Mouse (Mus musculus) lung, postnatal 10 days (tissue): ENCODE data around the gene Kcmf1.
A peak's percentile ranks its signal among the peaks of the same experiment; 100 is the strongest.

Source experiments
- DNase-seq: peaks from one replicate; pipeline ENCODE4 v3.0.0; 2021

The Kcmf1 gene

DNA sequence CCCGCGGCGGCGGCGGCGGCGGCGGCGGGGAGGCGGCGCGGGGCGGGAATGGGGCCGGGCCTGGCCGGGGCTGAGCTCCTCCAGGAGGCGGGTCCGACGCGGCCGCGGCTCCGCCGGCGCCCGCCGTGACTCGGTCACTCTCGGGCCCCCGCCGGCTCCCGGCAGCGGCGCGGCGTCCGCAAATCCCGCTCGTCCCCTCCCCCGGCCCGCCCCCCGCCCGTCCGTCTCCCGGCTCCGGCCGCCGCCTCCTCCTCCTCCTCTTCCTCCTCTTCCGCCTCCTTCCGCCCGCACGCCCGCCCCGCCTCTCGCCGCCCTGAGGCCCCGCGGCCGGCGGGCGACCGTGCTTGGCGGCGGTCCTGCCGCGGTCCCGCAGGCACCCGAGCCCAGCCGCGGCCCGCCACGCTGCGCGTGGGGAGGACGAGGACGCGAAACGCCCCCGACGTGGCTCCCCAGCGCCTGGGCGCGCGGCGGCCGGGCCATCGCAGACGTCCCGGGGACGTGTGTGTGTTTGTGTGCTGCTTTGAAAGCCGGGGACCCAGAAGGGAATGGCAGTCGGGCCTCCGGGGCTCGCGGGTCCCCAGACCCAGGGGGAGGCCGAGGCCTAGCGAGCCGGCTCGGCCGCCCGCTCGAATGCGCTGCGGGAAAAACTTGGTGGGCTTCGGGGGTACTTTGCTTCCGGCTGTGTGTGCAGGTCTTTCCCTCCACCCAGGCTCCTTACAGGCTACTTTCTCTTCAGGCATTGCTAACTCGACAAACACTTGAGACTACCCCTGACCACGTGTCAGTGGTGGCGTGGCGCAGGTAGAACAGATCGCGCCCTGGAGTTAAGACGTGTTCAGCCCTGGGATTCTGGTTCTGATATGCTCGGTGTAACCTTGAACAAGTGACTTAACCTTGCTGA, at the start of gene Kcmf1:
Kcmf1 (minus strand) TSS at position 199 of the 901 bp plus-strand sequence.
- peak; percentile 79 for DNase-seq

DNA sequence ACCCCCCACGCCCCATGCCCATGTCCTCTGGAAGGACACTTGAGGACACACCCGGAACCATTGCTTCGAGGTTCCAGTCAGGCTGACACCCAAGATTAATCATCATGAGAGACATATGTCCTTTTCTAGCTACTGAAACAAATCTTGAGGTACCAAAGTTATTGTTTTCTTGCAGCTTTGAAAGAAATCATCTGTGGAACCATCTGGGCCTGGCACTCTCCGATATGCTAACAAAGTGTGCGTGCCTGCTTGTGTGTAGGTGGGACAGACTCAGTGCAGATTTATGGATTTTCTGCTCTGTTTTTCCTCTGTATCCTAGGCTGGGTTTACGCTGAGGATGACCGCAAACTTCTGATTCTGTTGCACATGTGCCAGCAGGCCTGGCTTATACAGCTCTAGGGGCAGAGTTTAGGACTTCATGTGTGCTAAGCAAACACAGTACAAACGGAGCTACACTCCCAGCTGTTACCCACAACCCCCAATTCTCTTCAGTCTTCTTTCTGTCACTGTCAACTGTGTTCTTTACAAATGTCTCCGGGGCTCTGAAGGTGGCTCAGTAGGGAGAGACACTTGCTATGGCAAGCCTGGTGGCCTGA, 49.5 kb upstream of the Kcmf1 start:
- DNase-seq: no peak

DNA sequence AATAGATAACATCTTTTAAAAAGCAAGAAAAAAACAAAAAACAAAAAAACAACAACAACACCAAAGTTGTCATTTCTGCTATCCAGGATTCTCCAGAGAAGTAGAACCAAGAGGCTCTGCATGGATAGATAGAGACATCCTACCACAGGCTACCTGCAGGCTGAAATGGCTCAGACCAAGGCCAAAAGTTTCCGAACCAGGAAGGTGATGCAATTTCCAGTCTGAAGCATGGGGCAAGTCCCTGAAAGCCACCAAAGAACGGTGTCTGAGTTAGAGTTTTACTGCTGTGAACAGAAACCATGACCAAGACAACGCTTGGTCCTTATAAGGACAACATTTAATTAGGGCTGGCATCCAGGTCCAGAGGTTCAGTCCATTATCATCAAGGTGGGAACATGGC, 48.6 kb upstream of the Kcmf1 start:
- no peak for DNase-seq

DNA sequence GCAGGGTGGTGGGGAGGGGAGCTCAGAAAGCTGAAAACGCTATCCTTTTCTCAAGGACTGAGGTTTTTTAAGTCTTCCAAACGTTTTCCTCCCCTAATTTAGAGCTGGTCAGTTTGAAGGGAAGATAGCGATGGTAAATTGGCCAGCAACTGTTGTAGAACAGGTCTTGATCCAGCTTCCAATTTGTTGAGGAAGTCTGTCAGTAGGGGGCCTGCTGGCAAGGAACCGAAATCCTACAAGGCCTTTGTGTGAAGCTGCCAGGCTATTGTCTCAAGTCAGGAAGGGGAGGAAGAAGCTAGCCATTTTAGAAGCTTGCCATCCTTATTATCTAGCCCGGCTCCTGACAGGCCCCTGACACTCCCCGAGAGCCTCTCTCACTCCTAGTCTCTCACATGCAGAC, 48.2 kb upstream of the Kcmf1 start:
- peak; percentile 64 for DNase-seq

DNA sequence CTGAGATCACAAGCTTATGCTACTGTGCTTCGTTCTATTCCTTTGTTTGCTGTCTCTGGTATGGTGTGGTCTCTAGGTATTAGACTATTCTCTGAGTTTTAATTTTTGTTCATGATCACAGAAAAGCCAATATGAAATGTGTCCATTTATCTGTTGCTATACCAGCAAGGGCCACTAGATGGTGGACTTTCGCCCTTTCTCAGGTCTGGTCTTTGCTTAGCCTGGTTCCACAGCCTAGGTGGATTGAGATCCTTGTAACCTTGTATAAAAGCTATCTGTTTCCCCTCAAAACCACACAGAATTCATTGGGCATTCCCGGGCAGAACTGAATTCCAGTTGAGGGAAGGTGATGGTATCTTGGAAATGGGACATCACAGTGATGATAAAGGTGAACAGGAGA, 40.7 kb upstream of the Kcmf1 start:
- peak; percentile 81 for DNase-seq

DNA sequence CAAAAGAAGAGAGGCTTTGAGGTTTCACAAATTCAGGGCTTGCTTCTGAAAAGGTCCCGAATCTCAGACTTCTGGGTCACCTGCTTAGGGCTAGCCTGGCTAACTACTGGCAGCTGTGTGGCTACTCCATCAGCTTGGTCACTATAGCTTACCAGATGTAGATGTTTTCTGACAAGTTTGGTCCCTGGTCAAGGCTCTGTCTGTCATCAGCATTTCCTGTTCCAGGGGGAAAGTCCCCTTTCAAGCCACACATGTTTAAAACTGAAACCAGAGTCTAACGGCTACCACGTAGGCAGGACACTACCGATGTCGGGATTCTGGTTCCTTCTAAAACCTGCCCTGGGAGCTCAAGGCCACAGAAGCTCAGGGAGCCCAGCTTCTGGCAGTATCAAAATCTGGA, 38.1 kb upstream of the Kcmf1 start:
- peak; percentile 22 for DNase-seq

DNA sequence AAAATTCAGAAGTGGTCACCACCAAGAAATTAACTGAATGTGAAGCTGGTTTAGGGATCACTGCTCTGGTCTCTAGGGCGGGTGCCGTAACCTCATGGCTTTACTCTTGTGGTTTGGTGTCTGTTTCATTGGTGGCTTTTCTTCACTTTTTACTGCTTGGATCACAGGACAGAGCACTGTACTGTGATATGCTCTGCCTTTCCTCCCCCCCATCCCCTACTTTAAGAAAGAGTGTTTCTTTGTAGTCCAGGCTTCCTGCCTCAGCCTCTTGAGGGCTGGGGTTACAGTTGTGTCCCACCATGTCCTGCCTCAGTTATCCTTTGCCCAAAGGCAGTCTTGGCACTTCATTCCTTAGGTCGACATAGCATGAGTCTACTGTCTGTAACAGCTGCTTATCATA, 37.7 kb upstream of the Kcmf1 start:
- DNase-seq: no peak

DNA sequence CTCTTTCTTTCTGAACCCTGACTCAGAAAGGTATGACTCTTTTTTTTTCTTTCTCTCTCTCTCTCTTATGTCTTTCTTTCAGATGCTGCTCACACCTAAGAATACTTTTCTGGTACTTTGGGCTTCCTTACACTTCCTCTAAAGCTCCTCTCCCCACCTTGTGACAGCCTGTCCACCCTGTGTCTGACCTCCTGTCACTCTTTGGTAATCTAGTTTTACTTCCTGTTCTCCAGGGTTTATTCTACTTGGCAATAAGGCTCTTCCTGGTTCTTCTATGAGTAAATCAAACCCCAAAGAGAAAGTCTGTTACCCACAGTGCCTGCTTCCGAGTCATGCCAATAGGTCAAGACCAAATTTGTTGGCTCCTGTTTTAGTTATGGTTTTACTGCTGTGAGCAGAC, 33.2 kb upstream of the Kcmf1 start:
- no peak for DNase-seq

DNA sequence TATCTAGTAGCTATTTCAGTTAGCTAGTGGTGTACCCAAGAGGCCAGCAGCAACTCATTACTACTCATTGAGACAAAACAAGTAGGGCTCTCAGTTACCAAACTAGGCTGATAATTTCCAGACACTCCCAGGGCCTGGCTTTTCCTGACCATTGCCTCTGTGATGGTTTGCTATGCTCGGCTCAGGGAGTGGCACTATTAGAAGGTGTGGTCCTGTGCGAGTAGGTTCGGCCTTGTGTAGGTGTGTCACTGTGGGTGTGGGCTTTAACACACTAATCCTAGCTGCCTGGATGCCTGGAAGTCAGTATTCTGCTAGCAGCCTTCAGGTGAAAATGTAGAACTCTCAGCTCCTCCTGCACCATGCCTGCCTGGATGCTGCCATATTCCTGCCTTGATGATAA, 31.8 kb upstream of the Kcmf1 start:
- DNase-seq: no peak

DNA sequence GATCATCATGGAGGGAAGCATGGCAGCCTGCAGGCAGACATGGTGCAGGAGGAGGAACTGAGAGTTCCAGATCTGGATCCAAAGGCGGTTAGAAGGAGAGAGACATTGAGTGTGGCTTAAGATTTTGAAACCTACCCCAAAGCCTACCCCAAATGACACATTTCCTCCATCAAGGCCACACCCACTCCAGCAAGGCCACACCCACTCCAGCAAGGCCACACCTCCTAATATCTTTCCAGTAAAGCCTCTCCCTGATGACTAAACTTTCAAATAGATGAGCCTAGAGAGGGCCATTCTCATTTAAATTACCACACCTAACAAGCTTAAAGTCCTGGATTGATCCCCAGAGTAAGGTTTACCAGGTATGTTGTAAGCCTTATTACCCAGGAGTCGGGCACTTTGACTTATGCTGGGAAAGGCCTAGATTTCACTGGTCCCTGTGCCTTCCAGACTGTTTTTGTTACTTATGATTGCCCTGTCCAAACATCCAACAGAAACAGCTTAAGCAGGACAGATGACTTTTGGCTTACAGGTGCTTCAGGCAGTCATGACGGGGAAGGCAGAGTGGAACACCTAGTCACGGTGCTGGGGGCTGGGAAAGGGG, 30.1 kb upstream of the Kcmf1 start:
- DNase-seq: peak; percentile 26

DNA sequence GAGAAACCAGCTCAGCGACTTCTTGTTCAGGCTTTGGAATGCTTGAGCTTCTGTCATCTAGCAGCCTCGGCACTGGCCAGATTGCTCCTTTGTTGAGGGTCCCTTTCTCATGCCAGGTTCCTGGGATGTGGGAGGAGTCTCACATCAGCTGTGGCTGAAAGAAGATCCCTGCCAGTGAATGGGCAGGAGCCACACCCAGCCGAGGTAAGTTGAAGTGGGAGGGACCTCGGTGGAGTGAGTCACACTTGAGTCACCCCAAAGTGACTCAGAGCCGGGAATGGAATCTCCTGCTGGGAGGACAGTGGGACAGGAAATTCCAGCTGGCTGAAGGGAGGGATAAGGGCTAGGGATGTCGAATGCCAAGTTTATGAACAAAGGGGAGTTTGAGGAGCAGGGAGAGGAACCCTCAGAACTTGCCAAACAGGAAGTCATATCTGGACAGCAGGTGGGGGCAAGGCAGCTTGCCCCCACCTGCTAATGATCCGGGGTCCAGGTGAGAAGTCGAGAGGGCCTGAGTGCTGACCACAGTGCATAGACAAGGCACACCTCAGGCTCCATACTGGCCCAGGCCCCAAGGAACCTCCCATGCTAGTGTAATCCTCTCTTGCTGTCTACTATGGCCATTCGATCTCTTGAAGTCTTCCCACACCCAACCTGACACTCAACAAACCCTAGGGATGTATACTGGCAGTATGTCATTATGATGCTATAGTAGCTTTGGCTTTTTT, 27.1 kb upstream of the Kcmf1 start:
- peak; percentile 88 for DNase-seq

DNA sequence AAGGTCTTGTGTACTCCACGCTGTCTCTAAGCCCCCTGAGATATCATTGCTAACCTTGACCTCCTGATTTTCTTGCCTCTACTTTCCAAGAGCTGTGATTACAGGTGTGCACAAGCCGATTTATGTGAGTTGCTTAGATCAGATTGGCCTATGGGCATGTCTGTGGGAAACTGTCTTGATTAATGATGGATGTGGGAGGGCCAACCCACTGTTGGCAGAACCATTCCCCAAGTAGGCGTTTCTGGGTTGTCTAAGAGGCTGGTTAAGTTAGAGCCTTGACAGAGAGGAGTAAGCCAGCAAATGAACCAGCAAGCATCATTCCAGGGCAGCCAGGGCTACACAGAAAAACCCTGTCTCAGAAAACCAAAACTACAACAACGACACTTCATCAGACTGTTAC, 26.3 kb upstream of the Kcmf1 start:
- peak; percentile 9 for DNase-seq

DNA sequence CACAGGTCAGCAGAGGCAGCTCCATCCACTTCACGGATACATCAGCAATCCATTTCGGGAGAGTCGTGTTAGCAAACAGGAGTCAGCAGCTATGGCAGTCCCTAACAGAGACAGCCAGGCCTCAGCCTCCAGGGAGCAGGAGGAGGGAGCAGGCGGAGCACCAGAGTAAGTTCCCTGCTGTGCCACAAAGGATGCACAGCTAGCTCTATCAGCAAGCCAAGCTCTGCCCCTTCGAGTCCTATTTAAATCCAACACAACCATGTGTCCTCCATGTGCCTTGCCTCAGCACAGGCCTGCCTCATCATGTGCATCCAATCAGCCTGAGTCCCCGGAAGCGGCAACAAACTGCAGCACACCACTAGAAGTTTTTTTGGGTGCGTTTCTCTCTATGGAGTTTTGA, 23.6 kb upstream of the Kcmf1 start:
- no peak for DNase-seq

DNA sequence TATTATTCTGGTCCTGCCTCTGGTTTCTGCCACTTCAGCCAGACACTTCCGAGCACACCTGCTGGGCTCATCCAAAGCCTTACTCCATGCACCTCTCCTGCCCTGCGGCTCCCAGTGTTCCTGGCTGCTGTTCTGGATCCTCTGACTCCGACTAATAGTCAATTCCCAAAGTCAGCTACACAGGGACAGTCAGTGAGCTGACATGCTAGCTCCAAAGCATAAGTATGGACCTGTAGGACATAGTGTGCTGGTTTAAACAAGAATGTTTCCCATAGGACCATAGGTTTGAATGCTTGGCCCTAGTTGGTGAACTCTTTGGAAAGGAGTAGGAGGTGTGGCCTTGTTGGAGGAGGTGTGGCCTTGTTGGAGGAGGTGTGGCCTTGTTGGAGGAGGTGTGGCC, 21.3 kb upstream of the Kcmf1 start:
- no peak for DNase-seq

DNA sequence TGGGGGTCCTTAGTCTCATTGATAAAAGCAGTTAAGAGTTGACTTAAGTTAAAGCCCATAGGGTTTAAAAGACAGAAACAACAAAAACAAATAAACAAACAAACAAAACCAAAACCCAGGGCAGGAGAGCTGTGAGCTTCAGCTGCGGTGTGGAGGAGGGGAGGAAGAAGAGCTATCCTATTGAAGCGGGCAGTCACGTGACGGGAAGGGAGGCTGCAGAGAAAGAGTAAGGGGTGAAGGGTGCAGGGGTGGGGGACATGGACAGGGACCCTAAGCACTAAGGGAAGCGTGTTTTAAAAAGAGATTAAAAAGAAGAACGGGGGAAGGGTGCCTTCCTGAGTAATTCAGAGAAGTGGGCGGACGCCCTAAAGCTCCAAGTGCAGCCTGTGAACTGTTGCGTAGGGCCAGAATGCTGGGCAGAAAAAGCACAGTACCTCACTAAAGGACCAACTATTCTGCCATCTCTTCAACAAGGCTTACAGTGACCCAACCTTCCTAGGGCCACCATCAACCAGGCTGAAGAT, 18.8 kb upstream of the Kcmf1 start:
- no peak for DNase-seq

DNA sequence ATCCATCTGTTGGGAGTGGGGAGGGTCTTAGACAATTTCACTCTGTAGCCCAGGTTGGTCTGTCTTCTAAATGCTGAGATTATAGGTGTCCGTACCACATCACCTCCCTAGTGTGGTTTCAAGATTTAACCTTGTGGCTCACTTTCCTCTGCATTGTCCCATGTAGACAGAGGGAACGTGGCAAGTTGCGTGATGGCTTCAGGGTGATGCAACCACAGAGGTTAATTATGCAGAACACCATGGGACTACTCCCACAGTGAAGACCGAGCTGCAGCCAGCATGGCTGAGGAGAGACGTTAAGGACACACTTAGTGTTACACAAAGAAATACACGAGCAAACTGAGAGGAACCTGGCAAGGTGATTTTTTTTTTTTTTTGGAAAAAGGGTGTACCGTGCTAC, 16.6 kb upstream of the Kcmf1 start:
- no peak for DNase-seq

DNA sequence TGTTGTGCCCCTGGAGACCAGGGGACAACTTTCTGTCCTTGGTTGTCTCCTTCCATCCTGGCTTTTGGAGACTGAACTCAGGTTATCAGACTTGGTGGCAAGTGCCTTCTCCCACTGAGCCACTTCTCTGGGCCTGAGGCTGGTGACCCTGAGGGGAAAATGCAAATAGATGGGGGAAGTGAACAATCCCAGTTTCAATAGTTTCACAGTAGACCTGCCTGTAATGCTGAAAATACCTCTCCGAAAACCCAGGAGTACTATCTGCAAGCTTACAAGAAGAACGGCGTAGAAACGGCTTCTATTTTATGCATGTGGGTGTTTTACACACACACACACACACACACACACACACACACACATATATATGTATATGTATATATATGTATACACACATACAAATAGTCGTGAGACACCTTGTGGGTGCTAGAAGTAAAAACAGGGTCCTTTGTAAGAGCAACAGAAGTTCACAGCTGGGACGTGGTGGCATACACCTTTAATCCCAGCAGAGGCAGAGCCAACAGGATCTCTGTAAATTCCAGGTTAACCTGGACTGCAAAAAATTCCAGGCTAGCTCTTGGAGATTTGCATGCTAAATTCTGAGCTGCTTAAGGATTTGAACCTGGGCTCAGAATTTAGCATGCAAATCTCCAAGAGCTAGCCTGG, 14.4 kb upstream of the Kcmf1 start:
- no peak for DNase-seq

DNA sequence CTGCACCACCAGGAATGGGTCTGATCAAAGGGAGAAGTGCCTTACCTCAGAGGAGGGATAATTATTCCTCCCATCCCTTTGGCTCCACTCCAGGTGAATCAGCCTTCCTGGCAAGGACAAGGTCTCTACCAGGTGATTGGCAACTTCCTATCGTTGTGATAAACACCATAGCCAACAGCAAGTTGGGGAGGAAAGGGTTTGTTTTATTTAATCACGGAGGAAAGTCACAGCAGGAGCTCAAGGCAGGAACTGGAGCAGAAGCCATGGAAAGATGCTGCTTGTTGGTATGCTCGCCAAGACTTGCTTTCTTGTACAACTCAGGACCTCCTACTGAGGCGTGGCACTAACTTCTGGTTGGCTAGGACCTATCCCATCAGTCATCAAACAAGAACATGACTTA, 11.5 kb upstream of the Kcmf1 start:
- no peak for DNase-seq

DNA sequence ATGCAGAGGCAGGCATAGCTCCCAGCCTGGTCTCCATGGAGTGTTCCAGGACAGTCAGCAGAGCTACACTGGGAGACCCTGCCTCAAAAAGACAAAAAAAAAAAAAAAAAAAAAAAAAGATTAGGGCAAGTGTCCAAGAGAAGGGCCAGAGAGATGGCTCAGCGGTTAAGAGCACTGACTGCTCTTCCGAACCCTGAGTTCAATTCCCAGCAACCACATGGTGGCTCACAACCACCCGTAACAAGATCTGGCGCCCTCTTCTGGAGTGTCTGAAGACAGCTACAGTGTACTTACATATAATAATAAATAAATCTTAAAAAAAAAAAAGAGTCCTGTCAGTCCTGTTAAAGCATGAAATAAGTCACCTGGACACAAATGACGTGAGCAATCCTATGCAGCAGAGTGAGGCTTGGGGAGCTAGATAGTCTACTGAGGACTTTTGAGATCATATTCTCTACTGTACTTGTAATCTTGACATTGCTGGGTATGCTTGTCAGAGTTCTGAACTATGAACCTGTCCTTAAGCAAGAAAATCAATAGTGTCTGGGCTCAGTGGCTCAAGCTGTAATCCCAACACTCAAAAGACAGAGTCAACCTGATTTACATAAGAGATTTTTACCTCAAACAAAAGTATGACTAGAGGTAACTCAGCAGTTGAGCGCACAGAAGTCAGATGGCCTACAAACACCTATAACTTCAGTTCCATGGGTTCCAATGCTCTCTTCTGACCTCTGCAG, 2.6 kb upstream of the Kcmf1 start:
- DNase-seq: no peak

DNA sequence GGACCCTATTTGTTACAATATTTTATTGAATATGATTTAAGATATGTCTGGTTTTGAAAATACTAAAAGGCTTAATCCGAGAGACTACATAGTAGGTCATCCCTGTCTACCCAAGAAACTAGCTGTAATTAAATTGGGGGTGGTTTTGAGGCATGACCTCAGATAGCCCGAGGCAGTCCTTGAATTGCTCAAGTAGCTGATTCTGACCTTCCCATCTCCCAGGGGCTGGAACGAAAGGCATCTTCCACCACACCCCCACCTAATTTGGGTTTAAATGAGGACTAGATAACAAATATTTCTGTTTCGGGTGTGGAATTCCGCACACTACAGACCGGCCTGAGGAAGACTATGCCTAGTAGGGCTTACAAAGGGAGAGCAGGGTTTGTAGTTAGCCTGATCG, 1.2 kb upstream of the Kcmf1 start:
- DNase-seq: no peak

DNA sequence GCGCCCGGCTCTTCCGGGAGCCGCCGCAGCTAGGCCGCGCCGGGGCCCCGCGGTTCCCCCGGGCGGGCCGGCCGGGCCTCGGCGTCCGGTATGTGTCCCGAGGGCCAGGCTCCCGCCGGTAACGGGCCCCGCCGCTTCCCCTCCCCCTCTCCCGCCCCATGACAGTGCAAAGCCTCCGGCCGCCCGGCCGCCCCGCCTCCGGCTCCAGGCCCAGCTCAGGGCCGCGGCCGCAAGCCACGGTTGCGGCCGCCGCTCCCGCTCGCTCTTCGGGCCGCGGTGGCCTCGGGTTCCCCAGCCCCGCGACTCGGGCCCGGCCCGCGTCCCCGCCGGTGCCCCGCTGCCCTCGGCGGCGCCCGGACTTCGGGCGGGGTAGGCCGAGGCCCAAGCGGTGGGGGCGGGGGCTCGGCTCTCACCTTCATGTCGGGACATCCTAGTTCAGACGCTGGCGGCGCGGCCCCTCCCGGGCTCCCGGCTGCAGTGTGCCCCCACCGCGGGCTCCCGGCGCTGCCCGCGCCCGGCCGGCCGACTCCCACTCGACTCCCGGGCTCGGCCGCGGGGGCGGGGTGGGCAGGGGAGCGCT, 488 bp downstream of the Kcmf1 start:
- DNase-seq: peak; percentile 76
